Mouse (Mus musculus): Measurements from ENCODE around the gene Abcc3.

- no peak for TF ChIP-seq POLR2A (IDR thresholded peaks at IDR 0.05; ENCODE audit: borderline replicate concordance, control insufficient read depth, low read depth, low read length)
- no peak for TF ChIP-seq CTCF (IDR thresholded peaks at IDR 0.05; ENCODE audit: control insufficient read depth, insufficient read depth, low read length)
Observed at GRCm38 (mm10) chr11:94345926-94346325, 46.9 kb downstream of the Abcc3 start.

Measured in bone marrow, adult 2 months (tissue).